Mouse (Mus musculus) ES-E14 (cell line): ENCODE data around the gene Thoc7. TPM values are rescaled to one million over a fixed set of nuclear protein-coding genes. Genes with fewer than 3 reads are reported as not detected.
"Not testable (repeated sequence)": the region's sequence is repeated elsewhere in the genome, so short reads cannot be mapped to it uniquely, and the experiment has no call there.

Experiments
- DNase-seq: peaks from one replicate; pipeline ENCODE4 v3.0.0-alpha.2; 2013; ENCODE audit warnings: low read depth, low spot score
- H3K27ac ChIP-seq: 2 replicates; pipeline ENCODE4 v1.5.1; 2012; ENCODE audit warnings: low read depth, mild to moderate bottlenecking, low read length, moderate library complexity, mixed read lengths; ENCODE audit not compliant: poor library complexity, insufficient read depth, severe bottlenecking
- H3K36me3 ChIP-seq: 2 replicates; pipeline ENCODE4 v1.6.1; 2012; ENCODE audit warnings: mild to moderate bottlenecking, low read length, moderate library complexity, mixed read lengths; ENCODE audit not compliant: control insufficient read depth, poor library complexity, insufficient read depth, severe bottlenecking
- H3K4me1 ChIP-seq, 2 experiments: fragments of 150-350 bp in 1 of 2; sonication (generic) in 1 of 2; 2 replicates each; pipeline ENCODE4 v1.6.1; 2012; ENCODE audit warnings: low read length in 2 of 2, mild to moderate bottlenecking in 1 of 2, mixed read lengths in 1 of 2; ENCODE audit not compliant: control insufficient read depth in 2 of 2, insufficient read depth in 2 of 2, poor library complexity in 1 of 2
- H3K4me3 ChIP-seq, 2 experiments: fragments of 150-350 bp in 1 of 2; sonication (generic) in 1 of 2; 2 replicates each; pipeline ENCODE4 v1.5.1; 2012; ENCODE audit warnings: low read length in 2 of 2, low read depth in 1 of 2, mild to moderate bottlenecking in 1 of 2, mixed read lengths in 1 of 2; ENCODE audit not compliant: insufficient read depth in 1 of 2, poor library complexity in 1 of 2, severe bottlenecking in 1 of 2
- H3K9ac ChIP-seq: 2 replicates; pipeline ENCODE4 v1.6.1; 2012; ENCODE audit warnings: low read depth, mild to moderate bottlenecking, low read length, mixed read lengths; ENCODE audit not compliant: poor library complexity, insufficient read depth, severe bottlenecking
- H3K9me3 ChIP-seq: fragments of 150-350 bp; sonication (generic); 2 replicates; pipeline ENCODE4 v1.6.1; 2012; ENCODE audit warnings: low read depth, mild to moderate bottlenecking, low read length; ENCODE audit not compliant: control insufficient read depth, insufficient read depth
- CHD2 ChIP-seq: IDR thresholded peaks from 2 replicates; pipeline ENCODE4 v1.6.1; 2014; ENCODE audit warnings: mild to moderate bottlenecking, low read depth, low read length, inconsistent platforms
- HCFC1 ChIP-seq: IDR thresholded peaks from 2 replicates; pipeline ENCODE4 v1.6.1; 2012; ENCODE audit warnings: low read length, inconsistent platforms, borderline replicate concordance; ENCODE audit not compliant: insufficient read depth
- MAFK ChIP-seq: IDR thresholded peaks from 2 replicates; pipeline ENCODE4 v1.6.1; 2014; ENCODE audit warnings: mild to moderate bottlenecking, low read depth, low read length, inconsistent platforms; ENCODE audit not compliant: insufficient read depth
- ZC3H11A ChIP-seq: IDR thresholded peaks from 2 replicates; pipeline ENCODE4 v1.6.1; 2012; ENCODE audit warnings: low read depth, mild to moderate bottlenecking, inconsistent platforms, low read length, borderline replicate concordance
- ZNF384 ChIP-seq: IDR thresholded peaks from 2 replicates; pipeline ENCODE4 v1.6.1; 2012; ENCODE audit warnings: low read depth, low read length, inconsistent platforms
- in situ Hi-C, 2 experiments: fragments of 600-800 bp; cut with MboI; formaldehyde crosslinking; loops; one replicate each; pipeline ENCODE4 v1.15.1; 2025; ENCODE audit warnings: low sequenced_read_pairs in 2 of 2, inconsistent platforms in 1 of 2; ENCODE audit not compliant: unreplicated experiment in 2 of 2
- total RNA-seq: library from RNA; depleted of rRNA; stranded (reverse); fragments of 300-350 nt; gene quantifications from 2 replicates; pipeline ENCODE4 v1.2.3, GENCODE M21; 2012

The Thoc7 gene
- total RNA-seq, 1 experiment, result 66.7 TPM

DNA sequence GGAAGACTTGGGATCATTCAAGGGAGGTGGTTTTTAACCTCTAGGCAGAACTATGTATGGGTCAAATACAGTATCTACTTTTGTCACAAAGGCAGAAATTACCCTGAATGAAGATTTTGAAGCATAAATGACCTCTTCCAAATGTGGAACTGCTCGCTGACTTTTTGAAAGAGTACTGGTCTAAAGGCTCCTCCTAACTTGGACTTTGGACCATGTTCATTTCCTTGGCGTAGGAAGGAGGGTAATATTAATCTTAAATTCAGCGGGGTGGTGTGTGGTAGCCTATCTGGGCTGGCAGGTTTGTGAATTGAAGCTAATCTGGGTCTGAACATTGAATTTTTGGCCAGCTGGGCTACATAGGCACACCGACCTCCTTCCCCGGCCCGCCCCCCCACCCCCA is 824 bp upstream of the Thoc7 start:
- TF ChIP-seq ZC3H11A (no peak), MAFK (no peak), HCFC1 (no peak), ZNF384 (no peak), CHD2 (no peak)
- Histone ChIP-seq H3K4me1 (0 out of 4 replicates have a peak, but pooled peaks cover 0 to 2% of the 10 kb centered on the region in 2 experiments), H3K4me3 (no peak overlapping the region), H3K9me3 (peaks cover 4% of the 10 kb centered on the region; the same call in 1 of the 2 replicates), H3K9ac (no peak overlapping the region), H3K27ac (no peak overlapping the region), H3K36me3 (no peaks in the 10 kb centered on the region)
- in situ Hi-C loops, result no loop called here
- no peak for DNase-seq

- Histone ChIP-seq H3K4me3 (peak overlapping the region; percentile 82 to 92), H3K9ac (peak overlapping the region; percentile 92), H3K4me1 (0 out of 4 replicates have a peak, but pooled peaks cover 0 to 2% of the 10 kb centered on the region in 2 experiments), H3K36me3 (no peaks in the 10 kb centered on the region), H3K9me3 (peaks cover 2% of the 10 kb centered on the region; the same call in 1 of the 2 replicates), H3K27ac (peak overlapping the region; percentile 55; the same call in 1 of the 2 replicates)
- DNase-seq, result peak; percentile 26
- in situ Hi-C loops, result no loop called here
- TF ChIP-seq CHD2 (no peak), MAFK (no peak), HCFC1 (no peak), ZC3H11A (no peak), ZNF384 (no peak)
Observed at GRCm38 (mm10) chr14:13960482-13961325, 948 bp downstream of the Thoc7 start.

GRCm38 (mm10) chr14:13960079-13960478 is 1.6 kb downstream of the Thoc7 start:
- H3K4me1 ChIP-seq, result 0 out of 4 replicates have a peak, but pooled peaks cover 0 to 2% of the 10 kb centered on the region in 2 experiments
- H3K27ac ChIP-seq, result no peak overlapping the region
- H3K9ac ChIP-seq, result peak overlapping the region; percentile 92; the same call in 1 of the 2 replicates
- H3K9me3 ChIP-seq, result peaks cover 2% of the 10 kb centered on the region; the same call in 1 of the 2 replicates
- no peak for DNase-seq
- no peaks in the 10 kb centered on the region for H3K36me3 ChIP-seq
- H3K4me3 ChIP-seq, result peak overlapping the region; percentile 82 to 92
- in situ Hi-C loops, result no loop called here
- TF ChIP-seq ZNF384, result no peak
- TF ChIP-seq HCFC1, result no peak
- TF ChIP-seq CHD2, result no peak
- TF ChIP-seq MAFK, result no peak
- no peak for TF ChIP-seq ZC3H11A

DNA sequence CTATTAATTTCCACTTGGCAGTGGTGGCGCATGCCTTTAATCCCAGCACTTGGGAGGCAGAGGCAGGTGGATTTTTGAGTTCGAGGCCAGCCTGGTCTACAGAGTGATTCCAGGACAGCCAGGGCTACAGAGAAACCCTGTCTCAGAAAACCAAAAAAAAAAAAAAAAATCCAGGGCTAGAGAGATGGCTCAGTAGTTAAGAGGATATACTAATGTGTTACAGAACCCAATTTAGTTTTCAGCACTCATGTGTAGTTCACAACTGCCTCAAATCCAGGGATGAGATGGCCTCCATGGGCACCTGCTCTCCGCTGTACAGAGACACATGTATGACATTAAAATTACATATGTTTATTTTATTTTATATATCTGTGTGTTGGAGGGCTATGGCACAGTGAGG is 9.5 kb downstream of the Thoc7 start:
- H3K9ac ChIP-seq, H3K4me3 ChIP-seq, in situ Hi-C loops, H3K9me3 ChIP-seq, H3K36me3 ChIP-seq, H3K4me1 ChIP-seq, H3K27ac ChIP-seq, DNase-seq: not testable (repeated sequence)
- peak; percentile 82; the same call in 1 of the 2 replicates for TF ChIP-seq ZNF384
